Mouse (Mus musculus): ENCODE measurements around the gene Notch3.
"Not testable (repeated sequence)": the region's sequence is repeated elsewhere in the genome, so short reads cannot be mapped to it uniquely, and the experiment has no call there.

Notch3 gene

DNA sequence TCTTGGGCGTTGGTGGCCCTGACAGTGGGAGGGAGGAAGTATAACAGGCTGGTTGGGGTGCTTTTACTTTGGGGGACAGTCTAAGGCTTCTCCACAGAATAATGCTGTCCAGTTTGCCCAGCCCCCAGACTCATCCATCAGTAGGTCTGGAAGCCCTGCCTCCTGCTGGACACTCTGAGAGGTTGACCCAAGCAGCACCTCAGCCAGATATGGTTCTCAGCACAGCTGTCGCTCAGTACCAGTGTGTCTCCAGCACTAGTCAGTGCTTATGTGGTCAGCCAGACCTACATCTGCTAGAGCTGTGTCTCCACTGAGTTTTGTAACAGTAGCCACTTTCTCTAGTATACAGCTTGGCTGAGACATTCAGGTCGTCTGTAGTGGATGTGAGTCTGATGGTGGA is 48.2 kb downstream of the Notch3 start:
- DNase-seq (ENCODE audit: low read depth, low spot score), result no peak

DNA sequence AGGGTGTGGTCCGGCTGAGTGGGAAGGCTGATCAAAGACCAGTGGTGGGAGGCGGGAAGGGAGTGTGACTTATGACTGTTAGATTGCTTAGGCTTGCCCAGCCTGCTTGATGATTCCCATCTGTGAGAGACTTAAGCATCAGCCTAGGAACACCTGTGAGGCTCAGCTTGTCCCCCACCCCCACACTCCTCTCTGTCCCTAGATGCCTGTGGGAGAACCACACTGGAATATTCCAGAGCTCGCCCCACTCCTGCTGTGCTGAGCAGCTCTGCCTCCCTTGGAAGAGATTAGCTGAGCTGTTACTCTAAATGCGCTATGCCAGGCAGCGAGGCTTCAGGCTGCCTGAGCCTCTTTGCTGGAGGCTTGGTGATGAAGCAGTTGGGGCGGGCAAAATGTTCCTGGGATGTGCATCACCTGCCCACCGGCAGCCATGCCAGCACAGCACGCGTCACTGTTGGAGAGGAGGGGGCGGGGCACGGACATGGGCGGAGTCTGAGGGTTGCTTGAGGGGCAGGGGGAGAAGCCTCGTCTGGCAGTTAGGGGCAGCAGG is 48.7 kb downstream of the Notch3 start:
- peak; percentile 66 for DNase-seq (ENCODE audit: low read depth, low spot score)

DNA sequence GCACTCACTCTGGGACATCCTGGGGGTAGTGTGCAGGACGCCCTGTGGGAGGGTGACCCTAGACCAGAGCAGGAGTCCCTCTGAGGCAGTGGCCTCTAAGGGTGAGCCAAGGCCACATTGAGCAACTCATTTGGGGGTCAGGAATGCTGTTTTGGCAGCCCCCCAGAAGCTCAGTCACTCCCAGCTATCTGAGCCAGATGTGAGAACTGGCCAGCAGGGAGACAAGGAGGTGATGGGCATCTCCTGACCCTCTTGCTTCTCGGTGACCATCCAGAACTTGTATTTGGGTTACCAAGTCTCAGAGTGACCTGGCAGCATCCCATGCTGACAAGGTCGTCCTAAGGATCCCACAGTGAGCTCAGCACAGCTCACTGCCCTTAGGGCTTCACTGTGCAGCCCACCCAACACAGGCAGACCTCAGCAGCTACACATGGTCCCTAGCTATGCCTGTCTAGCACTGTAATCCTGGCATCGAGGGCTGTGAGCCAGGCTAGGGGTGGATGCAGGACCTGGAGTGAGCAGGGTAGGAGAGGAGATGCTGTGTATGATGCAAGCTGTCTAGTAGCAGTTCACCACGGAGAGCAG is 49.3 kb downstream of the Notch3 start:
- DNase-seq (ENCODE audit: low read depth, low spot score), result no peak

DNA sequence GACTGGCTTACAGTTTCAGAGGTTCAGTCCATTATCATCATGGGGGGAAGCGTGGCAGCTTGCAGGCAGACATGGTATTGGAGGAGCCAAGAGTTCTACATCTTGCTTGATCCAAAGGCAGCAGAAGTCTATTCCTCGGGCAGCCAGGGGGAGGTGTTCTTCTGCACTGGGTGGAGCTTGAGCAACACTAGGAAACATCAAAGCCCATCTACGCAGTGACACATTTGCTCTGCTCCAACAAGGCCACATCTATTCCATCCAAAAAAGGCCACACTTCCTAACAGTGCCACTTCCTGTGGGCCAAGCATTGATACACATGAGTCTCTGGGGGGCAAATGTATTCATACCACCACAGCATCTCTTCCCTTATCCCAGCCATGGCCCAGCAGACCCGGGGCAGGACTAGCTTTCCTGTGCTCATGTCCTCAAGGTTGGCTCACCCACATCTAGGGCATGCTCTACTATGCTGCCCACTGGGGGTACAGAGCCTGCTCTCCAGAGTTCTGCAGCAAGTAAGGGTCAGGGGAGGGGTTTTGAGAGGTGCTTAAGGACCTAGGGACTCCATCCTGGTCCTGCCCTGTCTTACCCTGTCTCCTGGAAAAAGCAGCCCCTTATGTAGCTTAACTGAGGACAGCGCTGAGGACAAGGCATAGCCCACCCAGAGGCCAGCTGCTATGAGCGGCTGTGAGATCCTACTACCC is 49.9 kb downstream of the Notch3 start:
- DNase-seq (ENCODE audit: low read depth, low spot score), result no peak

DNA sequence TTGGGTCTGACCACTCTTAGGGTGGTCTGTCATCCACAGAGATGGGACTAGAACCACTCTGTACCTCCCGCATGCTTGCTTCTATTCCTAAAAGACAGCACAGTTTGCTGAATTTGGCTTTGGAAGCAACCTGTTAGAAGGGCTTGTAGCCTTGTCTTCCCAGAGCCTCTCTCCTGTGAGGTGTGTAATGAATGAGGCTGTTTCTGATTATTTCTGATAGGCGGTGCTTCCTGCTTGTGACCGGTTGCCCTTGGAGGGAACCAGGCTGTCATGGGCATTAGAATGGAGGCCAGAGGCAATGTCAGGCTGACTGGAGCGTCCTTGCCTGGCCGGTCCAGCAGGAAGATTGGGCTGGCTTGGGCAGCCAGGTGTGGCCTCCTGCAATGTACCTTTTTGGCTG is 52.2 kb downstream of the Notch3 start:
- not testable (repeated sequence) for DNase-seq (ENCODE audit: low read depth, low spot score)

DNA sequence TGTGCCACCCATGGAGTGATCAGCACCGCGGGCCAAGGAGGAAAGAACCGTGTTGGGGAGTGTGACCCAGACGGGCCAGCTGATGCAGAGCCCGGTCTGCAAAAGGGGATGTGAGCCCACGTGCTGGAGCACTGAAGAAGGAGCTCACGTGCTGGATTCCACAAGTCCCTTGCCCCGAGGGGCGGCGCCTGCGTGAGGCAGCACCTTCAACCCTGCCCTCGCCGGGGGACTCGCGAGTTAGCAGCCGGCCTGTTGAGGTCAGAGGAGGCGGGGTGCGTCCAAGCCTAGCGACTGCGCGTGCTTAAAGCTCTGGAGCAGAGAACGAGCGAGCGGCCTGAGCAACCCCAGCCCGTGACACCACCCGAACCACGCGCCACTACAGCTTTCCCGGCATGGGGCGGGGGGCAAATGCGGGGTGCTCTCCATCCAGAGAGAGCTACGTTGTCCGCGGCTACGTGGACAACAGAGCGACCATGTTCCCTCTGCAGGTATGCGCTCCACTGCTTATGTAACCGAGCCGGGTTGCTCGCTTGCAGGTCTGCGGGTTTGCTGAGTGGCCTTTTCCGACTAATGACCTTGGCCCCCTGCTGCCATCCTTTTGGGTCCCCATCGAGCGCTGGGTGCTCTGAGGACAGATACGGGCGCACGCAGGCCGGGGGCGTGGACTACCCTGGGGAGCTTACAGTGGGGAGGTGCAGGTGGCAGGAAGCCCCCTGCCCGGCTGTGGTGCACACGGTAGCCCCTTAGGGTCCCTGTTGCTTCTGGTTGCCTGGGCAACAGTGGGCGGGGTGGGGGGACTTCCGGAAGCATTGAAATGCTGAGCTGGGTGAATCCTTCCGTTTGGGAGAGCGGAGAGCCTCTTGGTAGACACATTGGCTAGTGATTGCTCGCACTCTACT is 52.9 kb downstream of the Notch3 start:
- DNase-seq (ENCODE audit: low read depth, low spot score), result peak; percentile 85

DNA sequence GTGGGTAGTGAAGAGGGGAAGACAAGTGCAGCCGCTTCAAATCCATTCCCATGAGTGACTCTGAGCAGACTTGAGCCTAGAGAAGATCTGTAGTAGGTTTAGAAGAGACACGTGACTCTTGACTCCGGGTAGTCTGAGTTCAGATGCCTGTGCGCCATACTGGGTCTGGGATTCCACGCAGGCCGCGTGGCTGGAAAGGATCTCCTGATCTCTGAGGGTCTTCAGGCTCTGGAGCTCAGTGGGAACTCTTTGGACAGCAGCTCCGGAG is 53.5 kb downstream of the Notch3 start:
- peak; percentile 81 for DNase-seq (ENCODE audit: low read depth, low spot score)

DNA sequence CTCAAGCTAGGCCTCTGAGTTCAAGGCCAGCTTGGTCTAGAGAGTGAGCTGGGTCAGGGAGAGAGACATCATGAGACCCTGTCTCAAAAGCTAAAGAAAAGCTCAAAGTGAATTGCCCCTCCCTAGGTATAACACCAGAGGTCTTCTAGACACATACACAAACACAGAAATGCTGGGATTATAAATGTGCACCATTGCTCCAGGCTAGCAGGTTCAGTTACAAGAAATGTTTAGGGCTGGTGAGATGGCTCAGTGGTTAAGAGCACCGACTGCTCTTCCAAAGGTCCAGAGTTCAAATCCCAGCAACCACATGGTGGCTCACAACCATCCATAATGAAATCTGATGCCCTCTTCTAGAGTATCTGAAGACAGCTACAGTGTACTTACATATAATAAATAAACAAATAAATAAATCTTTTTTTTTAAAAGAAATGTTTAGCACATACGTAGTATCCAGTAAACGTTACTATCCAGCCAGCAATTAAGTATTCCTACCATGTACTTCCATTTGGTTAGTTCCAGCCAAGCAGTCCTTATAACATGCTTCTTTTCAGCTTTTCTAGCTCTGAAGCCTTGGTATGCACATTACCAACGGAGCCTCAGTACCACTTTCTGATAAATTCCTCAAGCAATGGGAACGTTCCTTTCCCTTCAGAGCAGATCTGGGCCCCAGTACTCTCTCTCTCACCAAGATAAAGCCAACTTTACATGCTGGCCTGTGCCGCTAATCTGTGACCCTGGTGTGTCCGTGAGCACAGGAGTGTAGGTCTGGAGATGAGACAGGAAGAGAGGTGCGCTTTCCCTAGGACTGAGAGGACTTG is 54.0 kb downstream of the Notch3 start:
- DNase-seq (ENCODE audit: low read depth, low spot score), result no peak

DNA sequence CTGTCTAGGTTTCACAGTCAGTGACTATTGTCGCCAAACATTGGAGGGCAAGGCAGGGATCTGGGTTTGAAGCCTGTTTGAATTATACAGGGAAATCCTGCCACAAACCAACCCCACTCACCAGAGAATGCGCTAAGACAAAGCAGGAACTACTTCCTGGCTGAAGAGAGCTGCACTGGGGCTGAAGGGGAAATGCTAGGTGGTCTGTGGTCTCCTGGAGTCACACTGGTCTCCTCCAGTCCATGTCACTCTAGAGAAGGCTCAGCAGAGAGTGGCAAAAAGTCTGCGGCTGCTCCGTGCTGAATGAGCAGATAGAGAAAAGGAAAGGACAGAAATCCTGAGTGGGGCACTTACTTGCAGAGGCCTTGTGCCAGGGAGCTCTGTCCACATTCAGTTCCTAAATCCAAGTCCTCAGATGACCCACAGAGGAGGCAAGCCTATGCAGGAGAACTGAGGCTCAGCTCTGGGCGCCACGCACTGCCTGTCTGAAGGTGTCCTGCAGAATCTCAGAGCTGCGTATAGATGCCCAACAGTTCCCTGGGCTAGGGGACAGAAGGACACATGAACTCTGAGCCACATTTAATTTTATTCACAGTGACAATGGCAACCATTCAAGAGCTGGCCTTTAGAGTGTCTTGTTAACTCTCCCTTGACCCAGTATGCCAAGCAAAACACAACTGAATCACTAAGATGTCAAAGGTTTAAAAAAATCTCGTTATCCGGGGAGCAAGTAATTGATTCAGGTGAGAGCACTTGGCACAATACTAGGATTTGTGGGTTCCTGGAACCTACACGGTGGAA is 55.5 kb downstream of the Notch3 start:
- no peak for DNase-seq (ENCODE audit: low read depth, low spot score)

DNA sequence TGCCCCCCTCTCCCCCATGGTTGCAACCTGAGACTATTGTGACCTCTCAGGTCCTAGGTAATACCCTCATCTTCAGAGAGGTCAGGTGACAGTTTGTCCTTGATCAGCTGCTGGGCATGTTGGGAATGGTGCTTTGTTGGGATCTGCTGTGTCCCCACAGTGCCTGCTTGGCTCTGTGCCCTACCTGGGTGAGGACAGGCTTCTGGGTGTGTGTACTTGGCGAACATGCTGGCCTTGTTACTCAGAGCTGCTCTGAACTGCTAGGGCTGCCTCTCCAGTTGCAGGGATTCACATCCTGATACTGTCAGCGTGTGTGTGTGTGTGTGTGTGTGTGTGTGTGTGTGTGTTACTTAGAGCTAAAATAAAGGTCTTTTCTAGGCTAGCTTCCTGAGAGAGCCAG is 56.2 kb downstream of the Notch3 start:
- DNase-seq (ENCODE audit: low read depth, low spot score), result no peak

DNA sequence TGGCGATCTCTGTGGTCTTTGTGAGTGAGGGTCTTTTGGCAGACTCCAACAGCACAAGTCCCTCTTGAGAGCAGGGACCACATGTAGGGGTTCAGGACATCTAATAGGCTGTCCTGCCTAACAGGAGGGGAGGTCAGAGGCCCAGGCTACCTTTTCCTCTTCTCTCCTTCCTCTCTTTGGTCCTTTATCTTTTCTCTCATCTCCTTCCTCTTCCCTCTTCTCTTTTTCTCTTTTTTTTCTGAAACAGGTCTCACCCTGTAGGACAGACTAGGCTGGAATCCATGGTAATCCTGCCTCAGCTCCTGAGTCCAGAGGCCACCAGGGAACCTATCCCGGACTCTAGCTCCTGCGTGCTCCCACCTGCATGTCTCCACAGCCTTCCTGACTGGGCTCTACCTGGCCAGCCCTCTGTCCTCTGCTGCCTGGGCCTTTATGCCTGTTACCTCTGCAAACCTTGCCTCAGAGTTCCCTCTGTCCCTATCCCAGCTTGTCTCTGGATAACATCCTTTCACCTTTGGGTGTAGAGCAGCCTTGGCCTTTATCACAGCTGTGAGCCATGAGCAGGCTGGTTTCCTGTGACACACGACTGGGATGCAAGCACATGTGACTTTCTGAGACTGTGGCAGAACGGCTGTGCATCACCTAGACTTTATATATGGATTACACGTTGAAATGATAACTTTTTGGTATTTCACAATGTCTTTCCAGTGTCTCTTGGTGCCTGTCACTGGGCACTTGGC is 57.3 kb downstream of the Notch3 start:
- DNase-seq (ENCODE audit: low read depth, low spot score), result no peak

DNA sequence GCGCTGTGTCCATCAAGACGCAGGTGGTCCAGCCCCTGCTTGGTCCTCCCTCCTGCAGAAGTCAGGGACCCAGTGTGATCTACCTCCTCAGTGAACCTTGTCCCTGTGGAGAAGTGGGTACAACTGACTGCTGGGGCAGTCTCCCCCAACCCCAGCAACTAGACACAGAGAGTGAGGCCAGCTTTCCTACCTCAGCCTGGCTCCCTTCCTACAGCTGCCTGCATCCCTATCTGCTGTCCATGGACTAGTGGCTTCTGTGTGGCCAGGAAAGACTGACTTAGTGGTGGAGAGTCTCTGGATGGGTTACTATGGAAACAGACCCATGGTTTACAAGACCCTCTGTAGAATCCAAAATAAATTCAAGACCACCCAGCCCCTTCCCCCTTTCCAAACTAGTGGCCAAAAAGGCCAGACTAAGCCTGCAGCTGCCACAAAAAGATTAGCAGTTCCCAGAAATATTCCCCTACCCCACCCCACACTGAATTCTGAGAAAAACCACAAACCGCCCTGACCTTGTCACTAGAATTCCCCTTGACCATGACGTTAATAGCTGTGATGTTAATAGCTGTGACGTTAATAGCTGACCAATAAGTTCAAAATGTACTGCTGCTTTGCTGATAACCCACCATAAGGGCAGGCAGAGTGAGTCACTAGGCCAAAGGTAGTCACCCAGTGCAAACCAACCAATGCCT is 58.2 kb downstream of the Notch3 start:
- not testable (repeated sequence) for DNase-seq (ENCODE audit: low read depth, low spot score)

DNA sequence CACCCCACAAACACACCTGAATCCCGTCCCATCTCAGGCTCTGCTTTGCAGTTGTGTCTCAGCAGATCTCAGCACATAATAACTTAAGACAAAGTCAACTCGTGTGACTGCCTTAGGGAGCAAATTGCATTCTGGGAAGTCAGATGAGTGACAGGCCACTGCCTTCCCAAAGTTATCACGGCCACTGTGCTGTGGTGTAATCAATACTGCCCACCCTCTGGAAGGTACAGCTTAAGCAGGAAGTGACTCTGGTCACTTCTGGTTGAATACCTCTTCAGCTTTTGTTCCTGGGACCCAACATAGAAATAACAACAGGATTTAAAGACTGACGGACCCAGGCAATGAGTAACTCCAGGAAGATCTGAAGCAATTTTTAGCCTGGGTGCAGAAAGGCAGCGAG is 58.8 kb downstream of the Notch3 start:
- DNase-seq (ENCODE audit: low read depth, low spot score), result no peak

DNA sequence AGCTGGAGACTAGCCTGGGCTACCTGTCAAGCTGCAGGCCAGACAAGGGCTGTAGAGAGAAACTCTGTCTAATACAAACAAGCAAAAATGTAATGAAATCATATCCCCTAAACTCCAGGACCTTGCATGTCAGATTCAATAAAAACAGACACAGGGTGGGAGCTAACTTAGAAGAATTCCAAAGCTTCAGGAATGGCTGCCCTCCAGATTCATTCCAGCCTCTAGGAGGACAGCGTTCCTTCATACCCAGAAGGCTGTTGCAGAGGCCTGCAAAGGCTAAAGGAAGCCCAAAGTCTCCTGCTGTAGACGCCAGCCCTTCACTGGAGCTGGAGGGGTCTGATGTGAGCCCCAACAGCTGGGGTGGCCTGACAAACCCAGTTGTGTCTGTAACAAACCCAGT is 60.3 kb downstream of the Notch3 start:
- DNase-seq (ENCODE audit: low read depth, low spot score), result no peak

DNA sequence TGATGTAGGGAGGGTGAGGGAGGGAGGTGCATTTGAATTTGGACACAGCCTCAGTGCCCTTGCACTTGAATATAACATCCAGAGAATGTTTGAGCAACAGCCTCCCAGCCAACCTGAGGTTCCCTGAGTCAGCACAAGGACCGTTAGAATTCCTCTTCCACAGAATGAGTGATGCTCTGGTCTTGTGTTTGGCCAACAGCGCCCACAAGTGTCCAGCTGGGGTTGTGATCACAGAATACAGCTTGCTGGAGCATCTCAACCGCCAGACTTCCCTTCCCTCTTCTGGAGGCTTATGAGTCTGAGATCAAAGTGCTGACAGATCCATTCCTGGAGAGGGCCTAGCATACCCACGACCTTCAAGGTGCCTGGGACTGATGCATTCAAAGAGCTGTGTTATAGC is 63.6 kb downstream of the Notch3 start:
- DNase-seq (ENCODE audit: low read depth, low spot score), result no peak

DNA sequence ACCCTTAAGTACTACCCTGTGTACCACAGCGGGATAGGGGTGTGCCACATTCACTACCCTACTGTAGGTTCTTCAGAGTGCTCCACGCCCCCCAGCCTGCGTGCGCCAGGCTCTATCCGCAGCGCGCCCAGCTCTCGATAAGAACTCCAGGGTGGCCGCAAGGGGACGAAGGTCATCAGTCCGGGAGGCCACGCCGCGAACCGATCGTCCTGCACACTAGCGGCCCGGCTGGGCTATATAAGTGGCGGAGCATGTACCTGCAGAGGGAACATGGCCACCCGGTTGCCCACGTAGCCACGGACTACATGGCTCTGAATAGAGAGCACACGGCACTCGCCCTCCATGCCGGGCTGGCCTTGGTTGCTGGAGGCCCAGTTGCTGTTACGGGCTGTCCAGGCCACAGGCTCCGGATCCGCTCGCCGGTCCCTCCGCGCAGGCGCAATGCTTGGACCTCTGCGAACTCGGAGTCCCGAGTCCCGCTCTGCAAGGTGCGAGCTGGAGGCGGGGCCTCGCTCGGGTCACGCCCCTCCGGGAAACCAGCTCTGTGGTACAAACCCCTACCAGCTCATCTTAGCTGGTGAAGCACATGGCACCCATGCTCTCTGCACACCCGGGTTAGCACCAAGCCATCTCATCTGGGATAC is 66.6 kb downstream of the Notch3 start:
- DNase-seq (ENCODE audit: low read depth, low spot score), result peak; percentile 83

DNA sequence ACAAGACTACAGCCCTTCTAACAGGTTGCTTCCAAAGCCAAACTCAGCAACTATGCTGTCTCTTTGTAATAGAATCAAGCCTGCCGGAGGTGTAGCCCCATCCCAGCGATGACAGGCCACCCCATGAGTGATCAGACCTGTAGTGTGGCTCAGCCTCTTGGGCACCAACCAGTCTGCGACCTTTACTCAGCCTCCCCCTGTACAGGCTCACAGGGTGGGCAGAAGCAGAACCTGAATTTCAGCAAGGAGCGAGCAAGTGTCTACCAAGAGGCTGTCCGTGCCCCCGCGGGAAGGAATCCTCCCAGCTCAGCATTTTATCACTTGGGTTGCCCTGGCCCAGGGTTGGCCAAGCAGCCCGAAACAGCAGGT is 67.1 kb downstream of the Notch3 start:
- no peak for DNase-seq (ENCODE audit: low read depth, low spot score)

DNA sequence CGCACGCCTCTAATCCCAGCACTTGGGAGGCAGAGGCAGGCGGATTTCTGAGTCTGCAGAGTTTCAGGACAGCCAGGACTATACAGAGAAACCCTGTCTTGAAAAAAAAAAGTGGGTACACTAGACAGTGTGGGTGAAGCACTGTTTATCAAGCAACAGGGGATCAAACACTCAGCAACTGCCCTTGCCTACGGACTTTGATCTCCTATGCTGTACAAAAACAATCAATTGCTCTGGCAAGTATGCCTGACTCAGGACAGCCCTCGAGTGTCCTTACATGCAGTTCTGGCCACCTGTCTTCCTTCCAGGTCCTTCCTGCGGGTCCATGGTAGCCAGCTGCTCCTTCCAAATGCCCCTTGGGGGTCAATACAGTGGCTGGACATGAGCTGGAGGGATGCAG is 67.7 kb downstream of the Notch3 start:
- DNase-seq (ENCODE audit: low read depth, low spot score), result not testable (repeated sequence)

DNA sequence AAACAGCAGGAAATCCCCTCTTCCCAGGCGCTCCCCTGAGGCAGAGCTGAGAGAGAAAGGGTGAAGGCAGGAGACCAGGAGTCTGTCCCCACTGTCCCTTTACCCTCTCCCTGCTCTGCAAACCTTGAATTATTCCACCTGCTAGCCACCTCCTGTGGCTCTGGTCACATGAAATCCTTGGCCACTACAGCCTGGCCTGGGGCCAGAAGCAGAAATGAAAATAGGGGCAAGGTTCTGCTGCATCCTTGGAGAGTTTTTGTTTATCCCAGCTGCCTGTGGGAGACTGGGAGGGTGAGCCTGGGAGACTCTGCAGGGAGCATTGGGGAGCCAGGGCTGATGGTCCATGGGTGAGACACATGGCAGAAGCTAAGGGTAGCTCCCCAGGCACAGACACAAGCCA is 69.0 kb downstream of the Notch3 start:
- DNase-seq (ENCODE audit: low read depth, low spot score), result no peak
